Mouse (Mus musculus) kidney, postnatal 14 days (tissue): Measurements from ENCODE around the gene Nmrk1.

Experiments used
- DNase-seq: peaks from one replicate; pipeline ENCODE4 v3.0.0; 2022; ENCODE audit warnings: mixed read lengths

Gene Nmrk1

DNA sequence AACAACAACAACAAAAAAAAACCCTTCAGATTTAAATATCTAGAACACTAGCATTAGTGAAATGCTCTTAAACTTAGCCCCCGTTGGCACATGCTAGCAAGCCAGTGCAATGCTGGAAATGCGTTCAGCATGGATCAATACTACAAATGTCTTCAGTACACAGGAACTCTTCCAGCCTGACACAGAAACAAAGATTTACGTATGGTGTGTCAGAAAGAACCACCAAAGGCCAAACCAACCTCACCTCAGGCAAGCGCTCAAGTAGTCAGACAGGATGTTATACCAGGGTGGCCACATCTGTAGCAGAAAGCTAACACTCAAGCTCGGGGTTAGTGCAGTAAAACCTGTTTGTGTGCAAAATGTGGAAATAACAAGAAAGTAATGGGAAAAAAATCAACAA lies 12.7 kb upstream of the Nmrk1 start:
- DNase-seq = no peak

- DNase-seq = no peak
Observed at GRCm38 (mm10) chr19:18619691-18620090, 12.1 kb upstream of the Nmrk1 start.

- no peak for DNase-seq
Observed at GRCm38 (mm10) chr19:18623894-18624293, 7.9 kb upstream of the Nmrk1 start.

- peak; percentile 93 for DNase-seq
Observed at GRCm38 (mm10) chr19:18629589-18629988, 2.2 kb upstream of the Nmrk1 start.

DNA sequence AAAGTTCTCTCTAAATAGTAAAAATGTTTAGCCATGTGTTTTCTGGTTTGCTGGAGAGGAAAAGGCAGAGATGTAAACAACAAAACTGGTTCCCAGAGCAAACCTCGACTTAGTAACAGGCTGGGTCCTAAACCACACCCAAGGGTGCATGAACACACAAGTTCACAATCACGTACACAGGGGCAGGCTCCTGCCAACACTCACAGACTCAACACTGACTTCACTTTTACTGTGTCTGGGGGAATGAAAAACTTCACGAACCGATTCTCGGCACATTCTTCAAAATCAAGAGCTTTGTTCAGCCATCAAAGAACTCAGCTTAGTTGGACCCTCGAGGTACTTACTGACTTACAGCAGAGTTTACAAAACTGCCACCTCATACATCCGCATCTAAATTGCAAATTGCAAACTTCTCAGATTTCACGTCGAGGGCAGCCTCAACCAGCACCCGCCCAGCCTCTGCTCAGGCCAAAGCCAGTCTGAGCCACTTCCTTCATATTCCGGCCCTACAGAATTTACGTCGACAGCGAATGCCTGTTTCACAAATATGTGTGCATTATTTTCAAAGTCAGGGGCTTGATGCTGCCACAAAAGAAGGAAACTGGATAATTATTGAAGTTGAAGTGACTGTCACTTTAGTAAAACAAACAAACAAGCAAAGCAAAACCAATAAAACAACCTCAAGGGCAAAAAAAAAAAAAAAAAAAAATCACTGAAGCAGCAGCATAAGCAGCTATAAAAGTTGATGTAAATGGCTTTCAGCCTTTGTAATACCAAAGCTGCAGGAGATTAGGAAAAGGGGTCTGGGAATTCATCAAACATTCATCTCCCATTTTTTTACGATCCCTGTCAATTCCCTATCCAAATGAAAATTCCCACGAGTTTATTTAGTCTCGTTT lies 1.3 kb upstream of the Nmrk1 start:
- DNase-seq = peak; percentile 76

DNA sequence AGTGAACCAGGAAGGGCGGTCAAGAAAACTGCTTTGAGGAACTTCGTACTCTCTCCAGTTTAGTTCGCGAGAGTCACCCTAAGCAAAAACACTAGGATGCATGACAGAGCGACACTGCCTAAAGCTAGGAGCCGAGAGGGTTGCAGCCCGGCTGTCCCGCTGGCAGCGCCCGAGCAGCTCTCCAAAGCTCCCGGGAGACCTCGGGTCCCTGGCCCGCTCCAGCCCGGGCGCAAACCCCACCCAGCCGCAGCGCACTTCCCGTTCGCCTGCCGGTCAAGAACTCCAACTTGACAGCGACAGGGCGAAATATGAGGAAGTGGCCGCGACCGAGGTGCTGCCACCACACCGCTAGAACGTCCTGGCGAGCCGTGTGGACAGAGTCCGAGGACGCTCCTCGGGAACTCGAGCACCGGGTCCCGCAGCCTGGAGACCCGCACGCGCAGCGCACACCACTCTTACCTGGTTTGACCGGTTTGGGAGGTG lies 548 bp upstream of the Nmrk1 start:
- peak; percentile 73 for DNase-seq

- DNase-seq = peak; percentile 67
Observed at GRCm38 (mm10) chr19:18632231-18633185, 758 bp downstream of the Nmrk1 start.

- DNase-seq = no peak
Observed at GRCm38 (mm10) chr19:18637954-18638353, 6.2 kb downstream of the Nmrk1 start.

- DNase-seq = no peak
Observed at GRCm38 (mm10) chr19:18638949-18639348, 7.2 kb downstream of the Nmrk1 start.

- no peak for DNase-seq
Observed at GRCm38 (mm10) chr19:18639552-18639951, 7.8 kb downstream of the Nmrk1 start.

DNA sequence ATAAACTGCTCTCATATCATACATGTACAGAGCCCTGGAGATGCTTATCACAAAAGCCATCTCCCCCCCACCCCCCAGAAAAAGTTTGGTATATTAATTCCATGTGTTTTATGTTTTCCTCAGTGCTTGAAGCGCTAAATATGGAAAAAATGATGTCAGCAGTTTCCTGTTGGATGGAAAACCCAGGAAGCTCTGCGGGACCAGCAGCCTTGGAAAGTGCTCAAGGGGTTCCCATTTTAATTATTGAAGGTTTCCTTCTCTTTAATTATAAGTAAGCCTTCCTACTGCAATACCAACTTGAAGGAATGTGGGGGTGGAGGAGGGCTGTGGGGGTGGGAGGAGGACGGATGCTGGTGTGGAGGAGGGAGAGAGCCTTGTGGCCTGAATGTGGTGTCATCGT lies 9.3 kb downstream of the Nmrk1 start:
- DNase-seq = no peak

DNA sequence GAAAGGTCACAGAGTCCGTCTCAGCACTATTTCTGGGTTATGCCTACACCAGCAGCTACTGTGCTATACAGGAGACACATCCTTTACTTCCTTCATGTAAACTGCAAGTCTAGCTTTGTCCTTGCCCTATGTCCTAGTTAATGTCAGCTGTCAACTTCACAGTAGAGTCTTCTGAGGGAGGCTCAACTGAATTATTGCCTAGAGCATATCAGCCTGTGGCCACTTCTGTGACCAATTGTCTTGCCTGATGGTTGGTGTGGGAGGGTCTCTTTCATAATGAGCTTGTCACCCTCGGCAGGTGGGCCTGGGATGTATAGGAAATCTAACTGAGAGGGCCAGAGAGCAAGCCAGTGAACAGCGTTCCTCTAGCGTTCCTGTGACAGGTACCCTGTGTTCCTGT lies 11.7 kb downstream of the Nmrk1 start:
- no peak for DNase-seq

- no peak for DNase-seq
Observed at GRCm38 (mm10) chr19:18644084-18644483, 12.3 kb downstream of the Nmrk1 start.

DNA sequence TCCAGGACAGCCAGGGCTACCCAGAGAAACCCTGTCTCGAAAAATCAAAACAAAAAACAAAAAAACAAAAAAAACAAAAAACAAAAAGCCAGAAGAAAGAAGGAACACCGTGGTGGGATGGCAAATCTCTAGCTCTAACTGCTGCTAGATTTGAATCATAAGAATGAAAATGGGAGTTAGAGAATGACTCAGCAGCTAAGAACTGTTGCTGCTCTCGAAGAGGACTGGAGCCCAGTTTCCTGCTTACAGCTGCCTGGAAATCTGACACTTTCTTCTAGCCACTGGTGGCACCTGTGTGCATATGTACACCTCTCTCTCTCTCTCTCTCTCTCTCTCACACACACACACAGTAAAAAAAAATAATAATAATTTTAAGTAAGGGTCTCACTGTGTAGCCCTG lies 14.6 kb downstream of the Nmrk1 start:
- no peak for DNase-seq

- no peak for DNase-seq
Observed at GRCm38 (mm10) chr19:18646853-18647420, 15.2 kb downstream of the Nmrk1 start.

DNA sequence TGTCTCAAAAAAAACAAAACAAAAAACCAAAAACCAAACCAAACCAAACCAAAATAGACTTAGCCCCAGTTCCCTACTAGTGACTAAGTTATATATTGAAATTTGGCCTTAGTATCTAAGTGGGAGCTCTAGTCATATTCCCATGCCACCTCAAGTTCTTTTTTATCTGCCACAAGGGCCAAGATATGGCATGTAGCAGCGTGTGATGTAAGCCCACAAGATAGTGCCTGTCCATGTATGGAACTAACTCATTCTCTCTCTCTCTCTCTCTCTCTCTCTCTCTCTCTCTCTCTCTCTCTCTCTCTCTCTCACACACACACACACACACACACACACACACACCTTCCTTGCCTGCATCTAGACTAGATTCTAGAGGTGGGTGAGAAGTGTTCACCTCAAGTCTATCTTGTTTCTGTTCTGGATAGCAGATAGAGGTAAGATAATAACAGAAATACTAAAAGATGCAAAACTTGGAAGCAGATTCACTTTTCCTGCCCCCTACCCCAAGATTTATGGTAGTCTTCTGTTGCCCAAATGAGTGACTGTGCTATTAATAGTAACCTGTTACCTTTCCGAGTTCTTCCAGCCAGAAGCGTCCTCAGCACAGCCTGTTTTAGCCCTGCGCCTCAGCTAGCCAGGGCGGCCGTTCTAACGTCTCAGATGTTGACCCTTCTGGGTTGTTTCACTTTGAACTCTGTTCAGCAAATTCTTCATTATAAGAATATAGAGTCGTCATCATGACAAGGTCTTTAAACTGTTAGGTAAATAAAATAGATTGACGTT lies 16.2 kb downstream of the Nmrk1 start:
- DNase-seq = no peak

DNA sequence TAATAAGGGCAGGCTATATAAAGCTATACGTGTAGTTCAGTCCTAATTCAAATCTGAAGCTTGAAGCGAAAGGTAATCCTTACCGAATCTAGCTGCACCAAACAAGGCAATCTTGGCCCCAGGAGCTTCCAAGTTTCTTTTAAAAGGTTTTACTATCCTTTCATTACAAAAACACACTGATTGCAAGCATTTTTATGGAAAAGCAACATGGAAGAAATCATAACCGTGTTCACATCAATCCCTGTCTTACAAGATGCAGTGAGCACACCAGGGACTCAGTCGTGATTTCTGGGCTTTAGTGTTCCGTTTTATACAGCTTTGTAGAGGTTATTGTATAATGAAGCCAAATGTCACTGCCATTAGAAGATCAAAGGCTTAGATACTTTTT lies 16.8 kb downstream of the Nmrk1 start:
- no peak for DNase-seq

DNA sequence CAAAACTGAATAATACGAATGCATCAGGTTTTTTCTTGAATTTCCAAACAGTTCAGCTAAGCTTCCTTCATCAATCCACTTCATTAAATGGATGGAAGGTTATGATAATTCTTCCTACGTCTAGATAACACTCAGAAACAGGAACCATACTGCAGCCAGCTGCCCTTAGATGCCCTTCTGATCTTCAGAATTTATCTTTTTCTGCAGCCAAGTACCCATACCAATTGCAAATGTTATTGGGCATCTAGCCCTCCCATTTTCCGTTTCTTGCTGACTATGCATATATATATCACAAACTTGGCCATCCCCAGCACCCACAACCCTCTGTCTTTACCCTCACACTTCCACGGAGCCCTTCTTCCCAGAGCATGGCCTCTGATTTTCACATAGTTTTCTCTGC lies 18.2 kb downstream of the Nmrk1 start:
- no peak for DNase-seq

- DNase-seq = no peak
Observed at GRCm38 (mm10) chr19:18650473-18650872, 18.7 kb downstream of the Nmrk1 start.

GRCm38 (mm10) chr19:18652592-18652991 lies 20.8 kb downstream of the Nmrk1 start:
- DNase-seq = peak; percentile 15

- DNase-seq = no peak
Observed at GRCm38 (mm10) chr19:18653058-18653457, 21.3 kb downstream of the Nmrk1 start.

GRCm38 (mm10) chr19:18654330-18654729 lies 22.6 kb downstream of the Nmrk1 start:
- no peak for DNase-seq
